Mouse (Mus musculus) activated CD4-positive, CD25-positive, alpha-beta regulatory T cell, adult 4 months (primary cell): ENCODE measurements at regions not wholly inside any gene's neighbourhood (a gene's known extent, or its start where the extent isn't known, plus 50 kb on each side); places are given as distances from the start of the nearest gene placed in this dataset.

ENCODE experiments used
- ATAC-seq: one replicate; pipeline ENCODE4 v1.8.0; 2017

DNA sequence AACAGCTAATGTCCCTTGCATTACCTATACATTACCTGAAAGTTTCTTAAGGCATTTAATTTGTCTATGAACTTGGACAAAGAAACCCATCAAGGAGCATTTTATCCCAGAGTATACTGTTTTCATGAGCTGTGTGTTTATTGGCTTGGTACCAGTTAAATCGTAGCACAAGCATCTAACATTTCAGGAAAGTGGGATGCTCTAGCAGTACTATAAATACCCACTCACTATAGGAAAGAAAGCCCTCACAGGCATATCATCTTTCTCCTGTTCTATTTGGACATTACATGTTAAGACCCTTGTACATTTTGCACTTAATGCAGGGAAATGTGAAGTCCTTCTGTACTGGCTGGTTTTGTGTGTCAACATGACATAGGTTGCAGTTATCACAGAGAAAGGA, 163.9 kb downstream of the Ptprc start:
- no peak for ATAC-seq

DNA sequence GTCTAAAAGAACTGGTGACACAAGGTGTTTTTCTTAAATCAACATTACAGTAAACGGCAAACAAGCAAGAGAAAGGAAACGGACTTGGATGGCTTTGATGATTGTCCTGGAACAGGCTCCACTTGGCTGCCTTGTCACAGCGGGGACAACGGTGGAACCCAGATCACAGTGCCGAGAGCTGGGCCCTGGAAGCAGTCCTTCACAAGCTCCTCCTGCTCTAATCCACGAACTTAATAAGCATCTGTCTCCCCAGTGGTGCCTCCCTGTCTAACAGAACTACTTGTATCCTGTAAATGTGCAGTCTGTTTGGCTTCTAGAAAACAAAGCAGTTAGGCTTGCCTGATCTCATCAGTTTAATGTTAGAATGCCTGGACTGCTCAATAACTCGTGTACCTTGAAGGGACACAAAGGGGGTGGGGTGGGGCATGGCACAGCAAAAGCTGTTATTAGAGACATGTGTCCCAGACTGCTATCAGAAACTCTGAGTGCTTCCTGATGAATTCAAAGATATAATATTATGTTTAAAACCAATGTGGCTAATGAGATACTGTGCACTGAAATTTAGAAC, 164.5 kb downstream of the Ptprc start:
- no peak for ATAC-seq

DNA sequence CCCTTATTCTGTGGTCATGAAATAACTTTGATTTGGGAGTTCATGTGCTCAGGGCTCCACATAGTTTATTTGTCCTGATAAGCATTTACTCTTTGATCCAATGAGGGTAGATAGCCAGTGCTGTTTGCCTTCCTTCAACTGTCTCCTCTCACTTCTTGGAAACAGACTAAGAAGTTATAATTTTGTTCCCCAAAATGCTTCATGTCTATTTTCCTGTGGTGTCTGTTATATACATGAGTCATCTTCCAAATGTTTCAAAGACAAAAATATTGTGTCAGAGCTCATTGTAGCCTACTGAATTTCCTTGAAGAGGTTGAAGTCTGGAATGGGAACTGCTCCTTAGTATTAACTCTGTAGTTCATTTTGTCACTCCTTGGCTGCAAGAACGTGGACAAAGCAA, 168.7 kb downstream of the Ptprc start:
- ATAC-seq = no peak

DNA sequence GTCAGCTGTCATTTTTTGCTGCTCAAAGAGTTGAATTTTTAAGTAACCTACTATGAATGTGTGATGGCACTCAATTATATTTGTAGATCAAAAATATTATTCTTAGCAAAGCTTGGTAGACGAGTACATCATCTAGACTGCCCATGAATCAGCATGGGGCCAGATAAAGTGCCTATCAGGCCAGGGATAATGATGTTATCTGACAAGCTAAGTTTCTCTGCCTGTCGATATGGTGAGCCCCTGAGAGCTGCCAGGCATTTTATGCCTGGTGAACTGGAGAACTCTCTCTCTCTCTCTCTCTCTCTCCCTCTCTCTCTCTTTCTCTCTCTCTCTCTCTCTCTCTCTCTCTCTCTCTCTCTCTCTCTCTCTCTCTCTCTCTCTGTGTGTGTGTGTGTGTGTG, 171.2 kb downstream of the Ptprc start:
- no peak for ATAC-seq

DNA sequence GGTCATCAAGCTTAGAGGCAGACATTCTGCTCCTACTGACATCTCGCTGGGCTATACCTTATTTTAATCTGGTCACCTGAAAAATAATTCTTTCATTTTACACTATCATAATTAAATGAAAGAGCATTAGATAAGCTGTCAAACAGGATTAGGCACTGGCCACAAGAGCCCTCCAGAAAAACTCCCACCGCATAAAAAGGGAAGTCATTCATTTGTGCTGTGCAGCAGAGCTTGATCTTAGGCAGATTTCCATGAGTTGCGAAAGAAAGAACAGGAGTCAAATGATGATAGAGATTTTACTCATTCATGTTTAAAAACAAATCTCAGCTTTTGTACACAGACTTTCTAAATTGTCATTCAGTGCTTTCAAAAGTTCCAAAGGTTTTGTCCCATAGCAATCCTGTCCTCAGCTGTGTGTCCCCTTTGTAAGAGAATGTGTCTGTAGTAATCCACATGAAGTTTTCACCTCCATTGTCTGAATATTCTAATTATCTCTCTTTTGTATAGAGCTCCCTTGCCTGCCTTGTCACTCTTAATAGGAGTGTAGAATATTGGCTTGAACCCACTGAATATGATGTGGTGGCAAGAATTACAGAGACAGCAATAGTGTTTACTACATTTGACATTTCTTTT, 176.1 kb downstream of the Ptprc start:
- no peak for ATAC-seq

DNA sequence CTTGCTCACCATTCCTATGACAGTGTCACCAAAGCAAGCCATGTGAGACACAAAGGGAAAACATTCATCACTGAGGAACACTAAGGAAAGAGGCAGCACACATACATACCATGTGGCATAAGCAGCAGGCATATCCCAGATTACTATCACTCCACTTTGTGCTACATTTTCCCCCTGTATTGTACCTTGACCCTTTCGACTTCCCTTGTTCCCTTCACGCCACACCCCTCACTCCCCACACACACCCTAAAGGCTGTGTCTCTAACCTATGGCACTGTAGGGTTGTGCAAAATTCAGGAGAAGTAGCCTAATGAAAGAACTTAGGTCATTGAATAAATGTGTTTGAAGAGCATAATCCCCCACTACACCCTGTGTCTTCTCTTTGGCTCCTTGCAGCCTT, 179.5 kb downstream of the Ptprc start:
- no peak for ATAC-seq

DNA sequence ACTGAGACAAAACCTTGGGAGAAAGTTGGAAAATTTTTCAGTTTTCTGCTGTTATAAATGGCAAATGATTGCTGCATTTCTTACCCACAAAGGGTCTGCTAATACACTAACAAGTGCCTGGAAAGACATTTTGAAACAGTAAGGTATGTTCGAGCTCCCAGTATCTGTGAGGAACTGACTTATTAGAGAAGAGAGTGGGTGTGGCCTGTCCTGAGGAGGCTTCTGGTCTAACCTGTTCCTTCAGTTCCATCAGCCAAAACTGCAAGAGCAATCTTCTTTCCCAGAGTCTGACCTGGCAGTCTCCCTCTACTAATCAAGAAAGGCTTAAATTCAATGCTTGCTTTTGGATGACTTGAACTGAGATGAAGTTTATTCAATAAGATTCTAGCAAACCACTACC, 183.6 kb downstream of the Ptprc start:
- ATAC-seq = no peak

DNA sequence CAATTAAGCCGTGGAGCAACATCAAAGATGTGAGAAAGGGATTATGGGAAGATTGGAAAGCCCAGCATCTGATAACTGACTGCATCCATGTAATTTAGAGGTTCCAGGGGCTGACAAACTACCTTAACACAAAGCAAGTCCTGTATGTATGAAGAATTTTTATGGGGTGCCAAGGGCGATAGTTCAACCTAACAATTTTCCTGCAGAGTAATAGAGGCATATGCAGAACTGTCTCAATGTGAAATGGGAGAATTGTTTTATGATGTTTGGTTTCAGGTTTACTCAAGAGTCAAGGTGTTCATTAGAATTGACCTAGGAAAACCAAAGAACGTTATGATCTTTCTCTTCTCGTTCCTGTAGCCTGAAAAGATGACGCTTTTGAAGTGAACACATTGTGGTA, 184.1 kb downstream of the Ptprc start:
- no peak for ATAC-seq

DNA sequence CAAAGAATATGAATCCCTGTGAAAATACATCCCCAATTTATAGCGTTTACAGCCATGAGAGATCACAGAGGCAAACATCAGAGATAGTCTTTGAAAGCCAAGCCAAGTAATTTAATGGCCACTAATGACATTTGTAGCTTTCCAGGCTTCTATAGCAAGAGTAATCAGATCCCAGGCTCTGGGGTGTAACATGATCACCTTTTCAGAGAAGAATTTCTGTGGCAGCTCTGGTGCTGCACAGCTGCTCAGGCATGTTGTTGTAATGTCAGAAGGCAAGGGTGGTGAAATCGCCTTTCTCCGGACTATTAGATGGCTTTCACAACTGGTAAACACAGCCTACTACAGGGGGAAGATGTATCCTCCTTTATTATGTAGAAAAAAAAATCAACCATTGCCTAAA, 202.1 kb downstream of the Ptprc start:
- no peak for ATAC-seq

DNA sequence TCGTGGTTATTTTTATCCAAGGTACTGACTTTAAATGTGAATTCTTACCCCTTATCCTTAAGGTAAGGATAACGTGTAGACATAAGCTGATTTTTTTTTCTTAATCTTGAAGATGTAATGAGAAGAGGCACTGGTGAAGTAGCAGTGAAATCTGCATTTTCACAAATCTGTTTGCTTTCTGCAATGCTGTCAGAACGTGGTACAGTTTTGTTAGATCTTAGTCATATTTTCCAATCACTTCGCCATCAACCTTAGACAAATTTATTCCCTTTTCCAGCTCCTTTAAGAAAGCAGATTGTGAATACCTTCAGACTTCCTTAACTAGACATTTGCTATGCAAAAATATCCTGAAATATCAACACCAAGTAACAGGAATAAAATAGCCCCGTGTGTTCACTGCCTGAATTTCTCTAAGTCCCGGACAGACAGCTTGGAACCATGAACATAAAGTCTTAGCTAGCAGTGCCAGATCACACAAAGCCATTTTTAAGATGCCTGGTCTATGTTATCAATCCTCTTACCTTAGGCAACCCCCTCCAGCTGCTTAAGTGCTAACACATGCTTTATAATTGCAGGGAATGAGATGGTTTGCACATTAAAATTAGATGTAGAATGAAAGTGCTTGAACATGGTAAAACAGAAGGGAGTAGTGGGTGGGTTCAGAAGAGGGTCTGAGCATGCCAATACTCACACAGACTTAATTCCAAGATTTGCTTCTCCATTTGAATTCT, 202.7 kb downstream of the Ptprc start:
- no peak for ATAC-seq

DNA sequence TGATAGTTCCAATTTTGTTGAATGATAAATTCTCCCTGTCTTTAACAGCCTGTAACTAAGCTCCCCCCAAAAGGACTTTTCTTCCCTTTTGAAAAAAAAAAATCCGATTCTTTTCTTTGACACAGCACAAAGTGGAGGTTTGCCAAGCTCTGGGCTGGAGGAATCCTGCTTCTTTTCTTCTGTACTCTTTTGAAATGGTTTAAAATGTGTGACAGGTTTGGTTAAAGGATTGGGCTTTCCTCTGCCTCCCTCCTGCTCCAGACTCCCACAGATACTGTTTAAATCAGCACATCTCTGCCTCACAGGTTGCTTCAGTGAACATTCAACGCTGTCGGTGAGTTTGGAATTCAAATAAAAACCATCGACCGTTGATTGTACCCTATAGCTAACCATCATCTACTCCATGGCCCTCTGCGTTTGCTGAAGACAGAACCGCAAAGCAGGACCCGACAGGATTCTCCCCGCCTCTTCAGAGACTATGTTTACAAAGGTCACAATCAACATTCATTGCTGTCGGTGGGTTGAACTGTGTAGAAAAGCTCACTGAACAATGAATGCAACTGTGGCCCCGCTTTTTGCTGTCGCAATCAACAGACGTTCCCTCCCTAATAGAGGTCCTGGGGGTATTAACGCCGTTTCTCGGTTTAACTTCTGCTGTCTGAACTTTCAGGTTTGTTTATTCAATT, 209.2 kb downstream of the Ptprc start:
- ATAC-seq = no peak

DNA sequence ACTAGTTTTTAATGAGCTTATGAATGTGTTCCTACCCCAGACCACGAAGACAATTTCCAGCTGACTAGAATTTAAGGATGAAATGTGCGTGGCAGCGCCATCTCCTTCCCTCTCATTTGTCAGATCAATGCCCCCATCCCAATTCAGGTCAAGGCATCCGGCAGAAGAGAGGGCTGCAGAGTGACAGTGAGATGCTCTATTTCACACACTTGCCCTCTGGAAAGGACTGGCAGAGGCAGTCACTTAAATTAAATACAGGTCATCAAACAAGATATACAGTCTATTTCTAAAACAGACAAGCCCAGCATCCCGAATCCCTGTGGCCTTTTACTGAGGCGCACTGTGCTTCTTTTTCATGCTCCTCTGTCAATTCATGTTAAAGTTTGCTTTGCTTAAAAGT, 211.9 kb downstream of the Ptprc start:
- no peak for ATAC-seq

DNA sequence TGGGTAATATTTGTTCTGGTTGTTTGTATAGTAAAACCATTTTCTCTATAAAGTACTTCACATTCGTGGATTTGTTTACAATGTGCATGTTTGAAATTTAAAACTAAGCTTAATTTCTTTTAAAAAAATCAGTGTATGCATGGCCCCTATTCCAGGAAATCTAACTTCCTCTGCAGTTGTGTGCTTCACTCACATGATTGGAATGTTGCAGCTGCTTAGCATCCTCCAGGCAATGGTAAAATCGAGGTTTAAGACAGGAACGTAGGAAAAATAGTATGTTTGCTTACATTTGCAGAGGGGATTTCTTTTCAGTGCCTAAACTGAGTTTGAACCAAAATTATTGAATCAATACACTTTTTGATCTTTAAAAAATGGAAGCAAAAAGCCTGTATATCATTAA, 217.5 kb downstream of the Ptprc start:
- ATAC-seq = no peak

DNA sequence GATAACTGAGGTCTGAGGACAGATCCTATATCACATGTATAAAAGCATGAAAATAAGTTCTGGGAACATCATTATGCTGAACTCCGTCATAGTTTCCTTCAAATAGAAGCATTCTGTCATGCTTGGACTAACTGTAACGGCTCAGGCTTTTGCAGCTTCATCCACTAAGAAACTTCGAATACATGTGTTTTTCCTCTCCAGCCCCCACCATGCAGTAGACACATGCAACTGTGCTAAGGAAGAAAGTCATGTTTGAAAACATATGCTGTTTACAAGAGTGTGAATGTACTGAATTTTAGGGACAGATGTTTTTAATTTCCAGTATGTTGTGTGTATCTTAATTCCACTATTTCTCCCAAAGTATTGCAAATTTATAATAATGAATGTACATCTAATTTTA, 219.5 kb downstream of the Ptprc start:
- no peak for ATAC-seq

DNA sequence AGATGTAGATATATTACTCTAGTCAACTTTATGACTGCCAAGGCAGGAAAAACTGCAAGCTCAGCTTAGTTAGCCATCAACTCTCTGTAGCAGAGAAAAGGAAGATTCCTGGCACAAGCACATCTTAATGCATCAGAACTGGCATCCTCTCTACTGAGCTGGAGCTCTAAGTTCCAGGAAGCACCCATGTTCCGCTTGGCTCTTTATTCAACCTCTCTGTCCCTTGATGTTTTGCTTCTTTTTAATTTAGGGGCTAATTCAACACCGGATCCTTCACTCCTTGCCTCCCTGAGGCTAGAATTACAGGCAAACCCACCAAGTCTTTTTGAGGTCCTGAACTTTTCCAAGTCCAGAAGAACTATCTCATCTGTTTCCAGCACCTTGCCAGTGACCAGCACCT, 220.4 kb downstream of the Ptprc start:
- no peak for ATAC-seq

DNA sequence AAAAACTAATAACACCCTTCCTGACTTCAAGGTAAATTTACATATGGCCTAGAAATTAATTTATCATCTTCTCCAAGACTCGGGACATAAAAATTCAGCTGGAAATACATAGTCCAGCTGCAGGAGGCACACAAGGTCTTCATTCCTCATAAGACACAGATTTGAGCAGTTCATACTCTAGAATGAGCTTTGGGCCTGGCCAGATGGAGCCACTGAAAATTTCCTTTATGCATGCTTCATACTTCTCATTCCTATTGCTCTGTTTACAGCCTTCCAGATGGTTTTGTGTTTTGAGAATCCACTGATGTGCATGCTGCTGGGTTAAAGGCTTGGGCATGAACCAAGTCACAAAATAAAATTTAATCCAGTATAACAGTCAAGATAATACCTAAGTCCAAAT, 222.1 kb downstream of the Ptprc start:
- ATAC-seq = no peak

DNA sequence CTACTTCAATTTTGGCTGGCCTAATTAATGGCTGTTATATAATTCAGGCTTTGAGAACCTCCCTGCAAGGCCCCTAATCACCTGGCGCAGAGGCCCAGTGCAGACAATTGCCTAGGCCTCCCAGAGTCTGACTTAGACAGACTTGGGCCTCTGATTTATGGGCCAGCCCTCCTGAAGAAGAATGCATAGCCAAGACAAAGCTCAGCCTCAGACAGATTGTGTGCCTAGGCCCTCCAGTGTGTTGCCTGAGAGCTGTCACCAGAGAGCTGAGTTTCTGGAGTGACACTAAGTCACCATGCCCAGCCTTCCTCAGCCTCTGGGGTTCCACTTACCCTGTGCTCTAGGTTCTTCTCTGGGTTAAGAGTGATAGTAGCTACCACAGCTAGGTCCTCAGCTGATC, 222.7 kb downstream of the Ptprc start:
- no peak for ATAC-seq

DNA sequence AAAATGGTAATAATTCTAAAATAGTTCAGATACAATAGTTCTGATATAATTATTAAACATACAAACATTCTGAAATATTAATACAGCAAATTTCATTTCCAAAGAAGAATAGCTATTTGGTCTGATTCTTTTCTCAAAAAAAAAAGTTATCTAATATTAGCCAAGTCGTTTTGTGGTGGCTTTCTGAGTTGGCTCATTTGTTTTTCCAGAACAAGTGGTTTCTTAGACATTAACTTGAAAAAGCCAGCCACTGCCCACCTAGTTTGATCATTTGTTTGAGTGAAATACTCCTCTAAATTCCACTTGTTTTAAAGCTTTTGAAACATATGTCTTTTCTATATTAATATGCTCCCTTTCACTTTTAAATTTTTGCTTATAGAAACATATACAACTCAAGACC, 227.6 kb downstream of the Ptprc start:
- no peak for ATAC-seq

DNA sequence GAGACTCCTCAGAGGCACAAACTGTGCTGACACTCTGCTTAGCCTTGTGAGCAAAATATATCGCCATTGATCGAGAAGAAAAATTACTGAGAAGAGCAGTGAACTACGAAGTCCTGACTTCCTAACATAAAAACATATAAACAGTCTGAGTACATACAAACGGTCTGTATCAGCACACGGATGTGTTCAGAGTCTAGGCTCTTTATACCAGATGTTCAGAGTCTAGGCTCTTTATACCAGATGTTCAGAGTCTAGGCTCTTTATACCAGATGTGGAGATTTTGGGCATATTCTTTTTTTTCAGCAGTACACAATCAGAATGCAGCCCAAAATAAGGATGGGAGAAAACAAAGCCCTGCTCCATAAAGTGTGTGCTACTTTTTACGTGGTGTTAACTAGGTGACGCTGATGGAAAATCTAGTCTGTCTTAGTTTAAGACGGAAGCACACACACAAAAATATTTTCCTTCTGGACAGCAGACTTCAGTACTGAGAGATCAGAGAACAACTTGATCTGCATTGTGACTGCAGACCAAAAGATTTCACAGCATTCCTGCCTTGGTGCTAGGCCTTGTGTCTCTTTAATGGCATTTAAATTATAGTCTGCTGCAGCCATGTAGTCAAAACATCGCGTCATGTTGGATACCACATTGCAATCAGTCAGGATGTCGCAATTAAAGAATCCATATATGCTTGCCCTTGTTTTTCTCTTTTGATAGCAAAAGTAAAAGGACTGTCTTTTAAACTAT, 233.6 kb downstream of the Ptprc start:
- no peak for ATAC-seq

DNA sequence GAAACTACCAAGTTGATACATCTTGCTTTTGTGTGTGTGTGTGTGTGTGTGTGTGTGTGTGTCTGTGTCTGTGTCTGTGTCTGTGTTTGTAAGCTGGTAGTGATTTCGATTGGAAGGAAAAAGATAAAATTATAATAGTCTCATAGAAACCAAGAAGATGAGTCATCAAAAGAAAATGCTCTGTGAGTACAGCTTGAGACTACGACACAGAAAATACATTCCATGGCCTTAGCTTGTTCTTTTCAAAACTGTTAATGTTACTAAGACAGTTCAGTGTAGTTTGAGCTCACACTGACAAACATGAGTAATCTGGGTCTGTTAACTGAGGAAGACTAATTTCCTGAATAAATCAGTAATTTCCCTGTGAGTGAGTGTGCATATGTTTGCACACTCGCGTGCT, 239.8 kb downstream of the Ptprc start:
- ATAC-seq = no peak

DNA sequence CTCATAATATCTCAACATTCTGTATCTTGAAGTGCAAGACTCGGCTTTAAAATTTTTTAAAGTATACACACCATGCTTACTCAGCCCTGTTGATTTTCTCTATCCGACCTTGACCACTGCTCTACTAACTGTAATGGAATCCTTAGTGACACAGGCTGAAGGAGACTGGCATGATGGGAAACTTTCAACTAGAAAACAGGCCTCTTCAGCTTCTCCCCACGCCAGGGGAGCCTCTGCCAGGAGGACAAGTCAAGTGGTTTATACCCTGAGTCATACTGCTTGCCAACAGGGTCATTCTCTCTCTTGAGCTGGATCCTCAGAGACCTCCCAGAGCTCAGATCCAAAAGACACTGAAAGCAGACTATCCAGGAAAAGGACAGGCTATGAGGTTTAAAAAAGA, 245.7 kb downstream of the Ptprc start:
- no peak for ATAC-seq

DNA sequence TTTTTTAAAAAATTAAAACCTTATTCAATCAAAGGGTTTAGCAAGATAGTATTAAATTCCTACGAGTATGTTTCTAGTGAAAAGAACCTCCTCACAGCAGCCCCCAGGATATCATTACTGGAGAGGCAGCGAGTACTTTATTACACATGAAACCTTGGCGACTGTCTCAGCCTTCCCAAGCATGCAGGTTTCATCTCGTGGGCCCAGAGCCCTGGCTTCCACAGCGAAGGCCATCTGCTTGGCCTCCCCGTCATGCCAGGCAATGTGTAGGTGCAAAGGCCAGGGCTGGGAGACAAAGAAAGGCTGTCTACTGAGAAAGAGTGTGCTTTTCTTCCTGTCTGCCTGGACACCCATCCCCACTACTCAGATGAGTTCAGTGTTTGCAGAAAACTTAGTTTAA, 247.0 kb downstream of the Ptprc start:
- no peak for ATAC-seq

DNA sequence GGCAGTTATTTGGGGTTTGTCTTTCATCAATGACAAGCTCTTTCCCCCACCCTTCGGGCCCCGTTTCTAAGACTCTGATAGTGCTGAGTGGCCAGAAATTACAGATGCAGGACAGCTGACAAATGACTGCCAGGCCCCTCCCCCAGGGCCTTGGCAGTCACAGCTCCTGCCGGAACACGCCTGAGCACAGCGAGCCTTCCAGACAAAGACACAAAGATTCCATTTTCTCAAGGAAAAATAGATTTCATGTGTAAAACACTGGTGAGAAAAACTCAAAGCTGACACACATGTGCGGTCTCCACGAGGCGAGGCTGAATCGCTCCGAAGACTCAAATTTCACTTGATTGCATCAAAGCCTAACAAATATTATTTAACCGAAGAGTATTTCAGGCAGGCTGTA, 247.6 kb downstream of the Ptprc start:
- ATAC-seq = no peak
